Mouse (Mus musculus): Measurements from ENCODE around the gene Cdkl1. TPM values are rescaled to one million over a fixed set of nuclear protein-coding genes. Genes with fewer than 3 reads are reported as not detected.

Gene Cdkl1
- polyA plus RNA-seq, 1 experiment: 0.05 TPM

DNA sequence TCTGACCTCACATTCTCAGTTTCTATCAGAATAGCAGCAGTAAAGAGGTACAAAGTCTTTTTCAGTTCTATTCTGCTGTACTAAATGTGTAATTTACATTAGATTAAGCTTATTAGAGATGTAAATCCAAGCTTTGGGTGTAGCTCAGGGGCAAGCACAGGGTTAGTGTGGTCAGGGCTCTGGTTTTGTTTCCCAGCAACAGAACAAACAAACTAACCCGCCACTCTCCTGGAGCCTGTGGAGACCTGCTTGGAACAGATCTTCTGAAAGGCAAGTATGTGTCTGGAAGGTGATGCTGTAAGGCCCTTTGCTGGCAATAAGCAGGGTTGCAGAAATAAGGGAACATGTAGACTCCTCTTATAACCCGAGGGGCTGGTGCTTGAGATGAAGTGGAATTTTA lies 37.1 kb upstream of the Cdkl1 start:
- no peak overlapping the region for H3K4me2 ChIP-seq (ENCODE audit: low read depth)
- H3K79me2 ChIP-seq (ENCODE audit: control insufficient read depth, insufficient read depth): no peaks in the 10 kb centered on the region
- peaks cover 33% of the 10 kb centered on the region for H3K36me3 ChIP-seq (ENCODE audit: control insufficient read depth, insufficient read depth)
- TF ChIP-seq POLR2A (IDR thresholded peaks at IDR 0.05; ENCODE audit: insufficient read length, low read depth): no peak
- H3ac ChIP-seq (ENCODE audit: control insufficient read depth, insufficient read length): no peak overlapping the region
- H3K27me3 ChIP-seq (ENCODE audit: control insufficient read depth, insufficient read depth, insufficient read length): no peaks in the 10 kb centered on the region
- no peak overlapping the region for H3K4me3 ChIP-seq

DNA sequence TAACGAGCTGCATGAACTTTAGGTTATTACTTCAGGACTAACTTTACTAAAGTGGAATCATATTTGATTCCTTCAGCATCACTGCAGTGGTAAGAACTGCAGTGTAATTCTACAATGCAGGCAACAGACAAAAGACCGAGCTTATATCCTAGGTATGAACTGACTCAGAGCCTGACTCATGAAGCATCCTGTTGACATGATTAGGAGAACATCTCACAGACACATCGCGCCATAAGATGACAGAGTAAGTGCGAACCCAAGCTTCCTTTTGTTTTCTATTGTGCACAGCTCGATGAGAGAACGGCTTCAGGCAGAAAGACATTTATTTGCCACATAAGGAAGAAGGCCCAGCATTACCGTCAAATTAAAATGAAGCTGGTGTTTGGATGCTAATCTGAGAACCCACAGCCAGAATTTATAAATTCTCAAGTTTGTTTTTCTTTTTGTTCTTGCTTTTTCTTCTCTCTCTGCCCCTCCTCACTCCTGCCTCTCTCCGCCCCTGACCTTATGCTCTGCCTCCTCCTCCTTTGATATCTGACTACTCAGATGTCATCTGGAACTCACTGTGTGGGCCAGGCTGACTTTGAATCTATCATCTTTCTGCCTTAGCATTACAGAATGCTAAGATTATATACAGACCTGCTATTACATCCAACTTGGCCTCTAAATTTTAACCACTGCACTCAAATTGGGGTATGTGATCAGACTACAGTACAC lies 34.0 kb upstream of the Cdkl1 start:
- no peak overlapping the region for H3K4me2 ChIP-seq (ENCODE audit: low read depth)
- no peak overlapping the region for H3ac ChIP-seq (ENCODE audit: control insufficient read depth, insufficient read length)
- H3K79me2 ChIP-seq (ENCODE audit: control insufficient read depth, insufficient read depth): no peaks in the 10 kb centered on the region
- H3K36me3 ChIP-seq (ENCODE audit: control insufficient read depth, insufficient read depth): peaks cover 51% of the 10 kb centered on the region
- no peak overlapping the region for H3K4me3 ChIP-seq
- no peaks in the 10 kb centered on the region for H3K27me3 ChIP-seq (ENCODE audit: control insufficient read depth, insufficient read depth, insufficient read length)
- TF ChIP-seq CEBPB (IDR thresholded peaks at IDR 0.05; ENCODE audit: insufficient read depth, poor library complexity, severe bottlenecking) (no peak), USF1 (IDR thresholded peaks at IDR 0.05; ENCODE audit: low read depth) (no peak), SRF (IDR thresholded peaks at IDR 0.05; ENCODE audit: control insufficient read depth, insufficient read length, low read depth) (no peak), E2F4 (IDR thresholded peaks at IDR 0.05; ENCODE audit: insufficient read depth) (no peak), REST (IDR thresholded peaks at IDR 0.05; ENCODE audit: insufficient read depth, insufficient read length) (no peak), POLR2A (IDR thresholded peaks at IDR 0.05; ENCODE audit: insufficient read length, low read depth) (no peak), MYOD1 (IDR thresholded peaks at IDR 0.05; ENCODE audit: control insufficient read depth in 1 of 3, insufficient read length in 2 of 3, low read depth in 2 of 3) (no peak), MAX (IDR thresholded peaks at IDR 0.05; ENCODE audit: low read depth) (no peak), TCF3 (IDR thresholded peaks at IDR 0.05; ENCODE audit: insufficient read length, low read depth) (no peak), TCF12 (IDR thresholded peaks at IDR 0.05; ENCODE audit: insufficient read depth, poor library complexity, severe bottlenecking) (no peak)

DNA sequence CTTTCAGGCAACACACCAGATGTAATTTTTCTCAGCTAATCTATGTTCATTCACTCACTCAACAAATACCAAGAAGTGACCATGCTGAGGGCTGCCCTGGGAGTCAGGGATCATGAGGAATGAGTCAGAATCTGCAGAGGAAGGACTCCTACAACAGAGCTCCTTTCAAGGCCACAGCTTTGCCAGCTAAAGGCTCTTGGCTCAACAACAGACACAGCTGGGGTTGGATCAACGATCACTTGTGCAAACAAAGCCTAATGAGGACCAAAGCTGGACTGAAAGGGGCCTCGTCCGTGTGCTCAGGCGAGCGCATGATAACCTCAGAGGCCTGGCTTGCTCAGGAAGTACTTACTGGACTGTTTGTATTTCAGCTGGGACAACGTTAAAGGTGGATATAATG lies 23.2 kb upstream of the Cdkl1 start:
- Histone ChIP-seq H3K27me3 (ENCODE audit: control insufficient read depth, insufficient read depth, insufficient read length) (no peaks in the 10 kb centered on the region), H3ac (ENCODE audit: control insufficient read depth, insufficient read length) (no peak overlapping the region), H3K79me2 (ENCODE audit: control insufficient read depth, insufficient read depth) (no peaks in the 10 kb centered on the region), H3K36me3 (ENCODE audit: control insufficient read depth, insufficient read depth) (peaks cover 22% of the 10 kb centered on the region), H3K4me3 (no peak overlapping the region), H3K4me2 (ENCODE audit: low read depth) (no peak overlapping the region)
- TF ChIP-seq POLR2A (IDR thresholded peaks at IDR 0.05; ENCODE audit: insufficient read length, low read depth): no peak
- no peak for TF ChIP-seq USF1 (IDR thresholded peaks at IDR 0.05; ENCODE audit: low read depth)
- TF ChIP-seq SRF (IDR thresholded peaks at IDR 0.05; ENCODE audit: control insufficient read depth, insufficient read length, low read depth): no peak
- no peak for TF ChIP-seq E2F4 (IDR thresholded peaks at IDR 0.05; ENCODE audit: insufficient read depth)
- no peak for TF ChIP-seq REST (IDR thresholded peaks at IDR 0.05; ENCODE audit: insufficient read depth, insufficient read length)
- no peak for TF ChIP-seq POLR2AphosphoS2 (IDR thresholded peaks at IDR 0.05; ENCODE audit: insufficient read length, low read depth)
- TF ChIP-seq TCF12 (IDR thresholded peaks at IDR 0.05; ENCODE audit: insufficient read depth, poor library complexity, severe bottlenecking): no peak
- TF ChIP-seq TCF3 (IDR thresholded peaks at IDR 0.05; ENCODE audit: insufficient read length, low read depth): no peak
- no peak for TF ChIP-seq MYOD1 (IDR thresholded peaks at IDR 0.05; ENCODE audit: control insufficient read depth in 1 of 3, insufficient read length in 2 of 3, low read depth in 2 of 3)
- TF ChIP-seq MAX (IDR thresholded peaks at IDR 0.05; ENCODE audit: low read depth): no peak
- TF ChIP-seq MYOG (IDR thresholded peaks at IDR 0.05; ENCODE audit: control insufficient read depth in 1 of 3, insufficient read depth in 1 of 3, insufficient read length in 2 of 3, low read depth in 2 of 3): no peak
- TF ChIP-seq CEBPB (IDR thresholded peaks at IDR 0.05; ENCODE audit: insufficient read depth, poor library complexity, severe bottlenecking): no peak

DNA sequence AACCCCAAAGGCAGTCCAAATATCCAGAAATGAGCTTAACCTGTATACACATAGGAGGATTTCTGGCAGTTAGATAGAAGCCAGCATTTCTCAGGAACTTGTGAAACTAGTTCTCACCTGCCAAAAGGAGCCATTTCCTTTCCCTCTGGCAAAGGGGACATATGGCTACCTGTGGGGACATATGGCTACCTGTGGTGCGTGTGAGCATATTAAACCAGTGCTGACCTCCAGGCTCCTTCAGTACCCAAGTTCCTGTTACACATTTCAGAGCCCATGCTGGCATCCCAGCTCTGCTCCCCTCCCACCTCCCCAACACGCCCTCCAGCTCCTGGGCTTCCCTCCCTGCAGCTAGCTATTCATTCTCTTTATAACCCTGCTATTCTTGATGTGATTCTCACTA lies 22.5 kb upstream of the Cdkl1 start:
- TF ChIP-seq TCF12 (IDR thresholded peaks at IDR 0.05; ENCODE audit: insufficient read depth, poor library complexity, severe bottlenecking) (no peak), POLR2A (IDR thresholded peaks at IDR 0.05; ENCODE audit: insufficient read length, low read depth) (no peak), SRF (IDR thresholded peaks at IDR 0.05; ENCODE audit: control insufficient read depth, insufficient read length, low read depth) (no peak), MYOD1 (IDR thresholded peaks at IDR 0.05; ENCODE audit: control insufficient read depth in 1 of 3, insufficient read length in 2 of 3, low read depth in 2 of 3) (no peak), CEBPB (IDR thresholded peaks at IDR 0.05; ENCODE audit: insufficient read depth, poor library complexity, severe bottlenecking) (no peak), MAX (IDR thresholded peaks at IDR 0.05; ENCODE audit: low read depth) (no peak), MYOG (IDR thresholded peaks at IDR 0.05; ENCODE audit: control insufficient read depth in 1 of 3, insufficient read depth in 1 of 3, insufficient read length in 2 of 3, low read depth in 2 of 3) (no peak), POLR2AphosphoS2 (IDR thresholded peaks at IDR 0.05; ENCODE audit: insufficient read length, low read depth) (no peak), TCF3 (IDR thresholded peaks at IDR 0.05; ENCODE audit: insufficient read length, low read depth) (no peak), E2F4 (IDR thresholded peaks at IDR 0.05; ENCODE audit: insufficient read depth) (no peak), USF1 (IDR thresholded peaks at IDR 0.05; ENCODE audit: low read depth) (no peak), REST (IDR thresholded peaks at IDR 0.05; ENCODE audit: insufficient read depth, insufficient read length) (no peak)
- peaks cover 22% of the 10 kb centered on the region for H3K36me3 ChIP-seq (ENCODE audit: control insufficient read depth, insufficient read depth)

DNA sequence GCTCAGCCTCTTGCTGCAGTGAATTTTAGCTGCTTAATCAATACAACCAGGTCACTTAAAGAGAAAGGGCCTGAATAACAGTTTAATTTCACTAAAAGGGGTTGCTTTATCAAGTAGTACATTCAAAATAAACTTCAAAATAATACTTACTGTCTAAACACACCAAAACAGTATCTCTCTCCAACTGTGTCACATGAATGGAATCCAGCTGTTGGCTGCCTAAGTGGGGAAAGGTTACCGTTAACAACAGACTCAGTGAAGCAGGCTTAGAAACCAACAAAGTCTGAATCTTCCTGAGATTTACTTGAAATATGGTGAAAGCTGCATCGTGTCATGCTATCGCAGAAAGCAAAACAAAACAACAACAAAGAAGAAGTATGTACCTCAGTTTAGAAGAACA lies 21.9 kb upstream of the Cdkl1 start:
- peaks cover 22% of the 10 kb centered on the region for H3K36me3 ChIP-seq (ENCODE audit: control insufficient read depth, insufficient read depth)
- no peaks in the 10 kb centered on the region for H3K27me3 ChIP-seq (ENCODE audit: control insufficient read depth, insufficient read depth, insufficient read length)
- no peak overlapping the region for H3K4me3 ChIP-seq
- H3ac ChIP-seq (ENCODE audit: control insufficient read depth, insufficient read length): no peak overlapping the region
- TF ChIP-seq TCF12 (IDR thresholded peaks at IDR 0.05; ENCODE audit: insufficient read depth, poor library complexity, severe bottlenecking) (no peak), USF1 (IDR thresholded peaks at IDR 0.05; ENCODE audit: low read depth) (no peak)
- no peak overlapping the region for H3K4me2 ChIP-seq (ENCODE audit: low read depth)
- H3K79me2 ChIP-seq (ENCODE audit: control insufficient read depth, insufficient read depth): no peaks in the 10 kb centered on the region

More for the DNA sequence above, 22.5 kb upstream of the Cdkl1 start:
- Histone ChIP-seq H3ac (ENCODE audit: control insufficient read depth, insufficient read length) (no peak overlapping the region), H3K4me2 (ENCODE audit: low read depth) (no peak overlapping the region), H3K79me2 (ENCODE audit: control insufficient read depth, insufficient read depth) (no peaks in the 10 kb centered on the region), H3K4me3 (no peak overlapping the region), H3K27me3 (ENCODE audit: control insufficient read depth, insufficient read depth, insufficient read length) (no peaks in the 10 kb centered on the region)

All from myocyte (in vitro differentiated cells).